Mouse (Mus musculus) ovary, adult 18-20 months (tissue): ENCODE data around the gene Vmn2r72.

Experiments
- DNase-seq: peaks from one replicate; pipeline ENCODE4 v3.0.0; 2022; ENCODE audit warnings: low spot score, mixed read lengths

The Vmn2r72 gene

DNA sequence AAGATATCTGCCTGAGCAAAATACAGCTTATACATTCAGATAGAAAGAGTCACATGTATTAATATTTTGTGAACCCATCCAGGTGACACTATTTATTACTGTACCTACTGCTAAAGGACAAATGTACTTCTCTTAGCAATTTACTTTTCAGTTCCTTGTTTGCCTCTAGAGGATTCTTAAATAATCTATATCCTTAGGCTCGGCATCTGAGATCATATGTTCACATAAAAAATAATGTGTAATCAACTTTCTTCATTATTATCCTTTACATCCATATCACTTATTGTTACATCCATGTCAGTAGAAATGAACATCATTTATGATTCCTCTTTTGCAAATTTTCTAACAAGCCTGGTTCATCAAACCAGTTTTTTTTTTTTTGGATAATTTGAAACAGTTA, at the start of gene Vmn2r72:
Vmn2r72 (minus strand) TSS at position 101 of the 400 bp plus-strand sequence.
- DNase-seq = no peak
